Mouse (Mus musculus): ENCODE results near the gene Cd3eap. TPM values are rescaled to one million over a fixed set of nuclear protein-coding genes. Genes with fewer than 3 reads are reported as not detected.

Cd3eap gene
- total and polyA plus RNA-seq, 3 experiments = 14.4 to 36.9 (median 22.6) TPM

DNA sequence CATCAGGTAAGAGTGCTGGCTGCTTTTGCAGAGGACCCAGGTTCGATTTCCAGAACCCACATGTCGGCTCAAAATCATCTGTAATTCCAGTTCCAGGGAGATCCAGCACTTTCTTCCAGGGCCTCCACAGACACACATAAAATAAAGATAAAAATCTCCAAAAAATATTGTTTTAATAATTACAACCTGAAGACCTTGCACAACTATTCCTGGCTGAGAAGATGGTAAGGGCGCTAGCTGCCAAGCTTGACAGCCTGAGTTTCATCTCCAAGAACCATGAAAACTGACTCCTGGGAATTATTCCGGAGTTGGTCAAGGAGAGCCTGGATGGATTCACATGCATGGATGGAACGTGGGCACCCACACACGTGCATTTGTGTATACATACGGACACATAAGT, 45.2 kb upstream of the Cd3eap start, which contains the start of gene Ckm:
TSS of gene Ckm (plus strand) at position 301 of the 400 bp plus-strand sequence.
- Histone ChIP-seq H3K27ac (ENCODE audit: insufficient read depth, low read depth) (no peak within 1 kb of the TSS), H3K4me3 (replicated peaks in 1 of 3; ENCODE audit: low read depth in 2 of 3, low read length in 2 of 3, poor library complexity in 1 of 3) (peak within 1 kb of the TSS in 2 of 3 experiments; percentile 39 to 57), H3K4me1 (ENCODE audit: control insufficient read depth in 1 of 2, insufficient read depth in 2 of 2) (peaks cover 2 to 20% of the 10 kb centered on the region in 2 experiments; a peak in 3 of 4 replicates), H3K27me3 (replicated peaks) (peaks cover 69% of the 10 kb centered on the region), H3K36me3 (replicated peaks in 1 of 2; ENCODE audit: control insufficient read depth in 1 of 2, insufficient read depth in 1 of 2, low read length in 1 of 2) (no peaks in the 10 kb centered on the region), H3K79me2 (replicated peaks; ENCODE audit: control insufficient read depth, extremely low read depth, insufficient read depth, poor library complexity, severe bottlenecking) (no peaks in the 10 kb centered on the region), H3K9me3 (replicated peaks; ENCODE audit: low read length) (peaks cover 16% of the 10 kb centered on the region), H3K4me2 (ENCODE audit: insufficient read depth, low read depth, poor library complexity, severe bottlenecking) (peak within 1 kb of the TSS; percentile 80), H3K9ac (ENCODE audit: insufficient read depth, low read depth) (no peak within 1 kb of the TSS)
- DNase-seq (ENCODE audit: extremely low read depth) = no peak
- in situ Hi-C loops (cut with MboI; ENCODE audit: low pct_ligation_motif_present, low pct_unique_long_range_greater_than_20kb, low sequenced_read_pairs) (loop anchor here (25.0 kb wide), 2 partner anchors 158 to 458 kb away; partner anchors contain the start of genes Ceacam16, Gm19345 and Ppp1r37), dilution Hi-C loops (cut with MboI; ENCODE audit: extremely low pct_ligation_motif_present, extremely low pct_unique_long_range_greater_than_20kb, low sequenced_read_pairs) (no loop called here)
- TF ChIP-seq ZC3H11A (IDR thresholded peaks at IDR 0.05; ENCODE audit: low read depth, low read length) (no peak), MAFK (IDR thresholded peaks at IDR 0.05; ENCODE audit: insufficient replicate concordance, low read length) (no peak), HCFC1 (IDR thresholded peaks at IDR 0.05; ENCODE audit: low read depth, low read length) (no peak), EP300 (IDR thresholded peaks at IDR 0.05; ENCODE audit: low read length) (no peak), ETS1 (conservative IDR thresholded peaks at IDR 0.05; ENCODE audit: low read depth, low read length) (no peak), USF1 (IDR thresholded peaks at IDR 0.05; ENCODE audit: low read depth, low read length) (no peak), CHD1 (IDR thresholded peaks at IDR 0.05; ENCODE audit: low read depth, low read length) (no peak), GABPA (IDR thresholded peaks at IDR 0.05; ENCODE audit: insufficient replicate concordance, low read depth, low read length) (no peak), UBTF (IDR thresholded peaks at IDR 0.05; ENCODE audit: low read depth, low read length) (no peak), ZNF384 (IDR thresholded peaks at IDR 0.05; ENCODE audit: low read depth, low read length) (no peak), SMC3 (IDR thresholded peaks at IDR 0.05; ENCODE audit: low read depth, low read length) (no peak), IRF4 (IDR thresholded peaks at IDR 0.05; ENCODE audit: low read depth, low read length) (no peak), MEF2A (IDR thresholded peaks at IDR 0.05; ENCODE audit: borderline replicate concordance, low read depth, low read length) (no peak), NRF1 (IDR thresholded peaks at IDR 0.05; ENCODE audit: low read depth, low read length) (no peak)

DNA sequence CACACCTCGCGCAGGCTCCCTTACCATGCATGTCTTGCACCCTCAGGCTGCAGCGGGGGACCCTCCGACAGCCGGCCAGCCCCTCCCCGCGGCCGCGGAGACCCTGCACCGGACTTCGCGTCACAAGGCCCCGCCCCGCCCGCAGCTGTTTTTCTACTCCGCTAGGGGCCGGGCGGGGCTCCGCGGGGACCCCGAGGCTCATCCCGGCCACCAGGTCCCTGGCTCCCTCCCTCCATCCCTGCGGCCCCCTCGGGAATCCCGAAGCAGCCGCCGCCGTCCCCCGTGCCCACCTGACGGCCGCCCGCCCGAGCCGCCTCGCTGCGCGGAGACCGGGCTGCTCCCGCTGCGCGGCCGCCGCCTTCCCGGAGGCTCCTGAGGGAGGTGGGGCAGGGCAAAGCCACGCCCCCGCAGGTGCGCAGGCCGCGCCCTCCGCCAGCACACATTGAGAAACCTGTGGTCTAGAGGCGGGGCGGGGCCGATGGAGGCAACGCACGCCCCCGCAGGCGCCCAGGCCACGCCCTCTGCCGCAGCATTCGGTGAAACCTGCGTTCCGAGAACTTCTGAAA, 44.5 kb upstream of the Cd3eap start, which contains the start of gene Klc3:
TSS of gene Klc3 (minus strand) at position 374 of the 566 bp plus-strand sequence.
- H3K4me1 ChIP-seq (ENCODE audit: control insufficient read depth in 1 of 2, insufficient read depth in 2 of 2) = peaks cover 2 to 18% of the 10 kb centered on the region in 2 experiments; a peak in 3 of 4 replicates
- H3K4me3 ChIP-seq (replicated peaks in 1 of 3; ENCODE audit: low read depth in 2 of 3, low read length in 2 of 3, poor library complexity in 1 of 3) = peak within 1 kb of the TSS in 2 of 3 experiments; percentile 39 to 57
- peak; percentile 74 for DNase-seq (ENCODE audit: extremely low read depth)
- TF ChIP-seq JUN (IDR thresholded peaks at IDR 0.05; ENCODE audit: insufficient read depth, low read depth, low read length) = no peak
- no peak for TF ChIP-seq RCOR1 (conservative IDR thresholded peaks at IDR 0.05; ENCODE audit: low read depth, low read length)
- no peak for TF ChIP-seq MEF2A (IDR thresholded peaks at IDR 0.05; ENCODE audit: borderline replicate concordance, low read depth, low read length)
- no peak for TF ChIP-seq MAZ (IDR thresholded peaks at IDR 0.05; ENCODE audit: low read depth, low read length)
- no peak for TF ChIP-seq USF2 (conservative IDR thresholded peaks at IDR 0.05; ENCODE audit: low read depth, low read length)
- TF ChIP-seq SIN3A (IDR thresholded peaks at IDR 0.05; ENCODE audit: low read length) = no peak
- TF ChIP-seq PAX5 (IDR thresholded peaks at IDR 0.05; ENCODE audit: low read length) = no peak
- TF ChIP-seq TCF12 (IDR thresholded peaks at IDR 0.05; ENCODE audit: low read depth, low read length) = peak; percentile 48; the same call in 1 of the 2 replicates
- TF ChIP-seq BHLHE40 (IDR thresholded peaks at IDR 0.05; ENCODE audit: low read depth, low read length) = peak; percentile 44
- no peak for TF ChIP-seq CHD1 (IDR thresholded peaks at IDR 0.05; ENCODE audit: low read depth, low read length)
- no peak for TF ChIP-seq HCFC1 (IDR thresholded peaks at IDR 0.05; ENCODE audit: low read depth, low read length)
- no peak for TF ChIP-seq SMC3 (IDR thresholded peaks at IDR 0.05; ENCODE audit: low read depth, low read length)
- peak; percentile 26; the same call in 1 of the 2 replicates for TF ChIP-seq ELF1 (IDR thresholded peaks at IDR 0.05; ENCODE audit: low read depth, low read length)
- peak; percentile 80 for TF ChIP-seq NRF1 (IDR thresholded peaks at IDR 0.05; ENCODE audit: low read depth, low read length)
- peak; percentile 41; the same call in 1 of the 2 replicates for TF ChIP-seq IRF4 (IDR thresholded peaks at IDR 0.05; ENCODE audit: low read depth, low read length)
- no peak for TF ChIP-seq ZMIZ1 (IDR thresholded peaks at IDR 0.05; ENCODE audit: low read depth, low read length)
- no peaks in the 10 kb centered on the region for H3K36me3 ChIP-seq (replicated peaks in 1 of 2; ENCODE audit: control insufficient read depth in 1 of 2, insufficient read depth in 1 of 2, low read length in 1 of 2)
- peaks cover 16% of the 10 kb centered on the region for H3K9me3 ChIP-seq (replicated peaks; ENCODE audit: low read length)
- in situ Hi-C loops (cut with MboI; ENCODE audit: low pct_ligation_motif_present, low pct_unique_long_range_greater_than_20kb, low sequenced_read_pairs) = loop anchor here (25.0 kb wide), 2 partner anchors 158 to 458 kb away; partner anchors contain the start of genes Ceacam16, Gm19345 and Ppp1r37
- H3K27me3 ChIP-seq (replicated peaks) = peaks cover 69% of the 10 kb centered on the region
- dilution Hi-C loops (cut with MboI; ENCODE audit: extremely low pct_ligation_motif_present, extremely low pct_unique_long_range_greater_than_20kb, low sequenced_read_pairs) = no loop called here
- H3K79me2 ChIP-seq (replicated peaks; ENCODE audit: control insufficient read depth, extremely low read depth, insufficient read depth, poor library complexity, severe bottlenecking) = no peaks in the 10 kb centered on the region
- H3K27ac ChIP-seq (ENCODE audit: insufficient read depth, low read depth) = no peak within 1 kb of the TSS
- peak within 1 kb of the TSS; percentile 80 for H3K4me2 ChIP-seq (ENCODE audit: insufficient read depth, low read depth, poor library complexity, severe bottlenecking)
- no peak within 1 kb of the TSS for H3K9ac ChIP-seq (ENCODE audit: insufficient read depth, low read depth)
